In genomic region chr9:58268384-58269313, GRCm38 (mm10) we compare ENCODE assay signal across 10 mouse cellular contexts. TPM values are rescaled to one million over a fixed set of nuclear protein-coding genes. Genes with fewer than 3 reads are reported as not detected.
DNase-seq lines count a peak whose midpoint lies in the region; ATAC-seq and TF ChIP-seq lines count a peak whose summit lies in the region.
"Had no signal": no experiment of that assay in that cellular context is flagged by ENCODE, and none has a peak within 500 bp of the region (broad histone marks: within the 10 kb centered on the region; RNA-seq: fewer than 3 reads in every experiment).

No protein-coding gene starts in this region.

- 36% methylated on average over 12 of the region's 12 CpGs for WGBS in liver, embryonic 12.5 days (ENCODE audit: insufficient replicate concordance)
- 31% methylated on average over 12 of the region's 12 CpGs for WGBS in bone marrow, adult 2 months
- 47% methylated on average over 12 of the region's 12 CpGs for WGBS in lung, adult 2 months

- no peaks in the 10 kb centered on the region for H3K36me3 ChIP-seq in liver, embryonic 12.5 days
- H3K36me3 ChIP-seq: heart, embryonic 13.5 days; neural tube, embryonic 12.5 days had no signal

- ATAC-seq in liver, embryonic 12.5 days = no peak

- intact Hi-C loops in heart, postnatal 36 days (cut with DNase I) = loop anchor here (1.0 to 2.0 kb wide), 2 partner anchors 22 to 42 kb away; no protein-coding TSS in a partner anchor

- H3K4me1 ChIP-seq in liver, embryonic 12.5 days = peaks cover 25% of the 10 kb centered on the region
- H3K4me1 ChIP-seq in bone marrow, adult 2 months (ENCODE audit: control insufficient read depth, insufficient read depth, low read length) = peaks cover 7% of the 10 kb centered on the region
- peaks cover 3% of the 10 kb centered on the region for H3K4me1 ChIP-seq in lung, adult 2 months (ENCODE audit: control insufficient read depth, insufficient read depth, low read length)
- H3K4me1 ChIP-seq: neural tube, embryonic 12.5 days had no signal

- H3K9ac ChIP-seq in liver, embryonic 12.5 days = no peak overlapping the region
- H3K9ac ChIP-seq: heart, embryonic 13.5 days; neural tube, embryonic 12.5 days had no signal

- peak; percentile 50 to 84 for DNase-seq in adrenal gland, adult (ENCODE audit: inconsistent age in 2 of 2, low spot score in 1 of 2)
- no peak for DNase-seq in adrenal gland, adult 8-10 months
- DNase-seq in liver = peak; percentile 75
- peak; percentile 59 to 72 for DNase-seq in heart, postnatal 36 days
- peak; percentile 52 for DNase-seq in lung, adult 2 months
- peak; percentile 46 to 72 for DNase-seq in spleen, adult 18-20 months

- no peaks in the 10 kb centered on the region for H3K27me3 ChIP-seq in liver, embryonic 12.5 days (replicated peaks)
- H3K27me3 ChIP-seq: heart, embryonic 13.5 days; neural tube, embryonic 12.5 days had no signal

- no peaks in the 10 kb centered on the region for H3K9me3 ChIP-seq in liver, embryonic 12.5 days (replicated peaks)
- H3K9me3 ChIP-seq: heart, embryonic 13.5 days; neural tube, embryonic 12.5 days had no signal

- no peak overlapping the region for H3K4me3 ChIP-seq in liver, embryonic 12.5 days
- no peak overlapping the region for H3K4me3 ChIP-seq in bone marrow, adult 2 months (replicated peaks; ENCODE audit: control insufficient read depth, low read depth, low read length)
- no peak overlapping the region for H3K4me3 ChIP-seq in lung, adult 2 months (replicated peaks; ENCODE audit: extremely low read depth, low read depth, low read length)
- H3K4me3 ChIP-seq: heart, embryonic 13.5 days; neural tube, embryonic 12.5 days had no signal

- peak; percentile 63 for TF ChIP-seq CTCF in bone marrow, adult 2 months (IDR thresholded peaks at IDR 0.05; ENCODE audit: control insufficient read depth, insufficient read depth, low read length)
- peak; percentile 58 for TF ChIP-seq CTCF in lung, adult 2 months (IDR thresholded peaks at IDR 0.05; ENCODE audit: insufficient read depth, low read length)

- TF ChIP-seq POLR2A in bone marrow, adult 2 months (IDR thresholded peaks at IDR 0.05; ENCODE audit: borderline replicate concordance, control insufficient read depth, low read depth, low read length) = no peak
- TF ChIP-seq POLR2A in lung, adult 2 months (IDR thresholded peaks at IDR 0.05; ENCODE audit: borderline replicate concordance, extremely low read depth, low read depth, low read length) = no peak

- H3K27ac ChIP-seq in liver, embryonic 12.5 days = no peak overlapping the region
- H3K27ac ChIP-seq in bone marrow, adult 2 months (ENCODE audit: control insufficient read depth, insufficient read depth, low read depth, low read length, poor library complexity) = no peak overlapping the region
- H3K27ac ChIP-seq: heart, embryonic 13.5 days; neural tube, embryonic 12.5 days had no signal

- no peak overlapping the region for H3K4me2 ChIP-seq in liver, embryonic 12.5 days
- H3K4me2 ChIP-seq: heart, embryonic 13.5 days; neural tube, embryonic 12.5 days had no signal

RNA-seq across cellular contexts. Expression of gene Stoml1, which starts 15.7 kb away (rescaled TPM):
- total RNA-seq in adrenal gland, adult 8-10 months (2022) = 10 to 100 TPM; 19.9 to 32.9 (median 28.3) TPM
- 6.5 and 6.6 TPM in 2 replicates for polyA plus RNA-seq in liver, embryonic 12.5 days (2016; fragmentation: Nextera tagmentation; extraction: Ambion mirVana)
- 14.4 and 24.5 TPM in 2 replicates for polyA plus RNA-seq in bone marrow, adult 2 months (2011; ENCODE audit: insufficient read depth, insufficient read length, low replicate concordance, missing spikeins)
- total RNA-seq in heart, postnatal 36 days (2021) = 10 to 100 TPM; 10.2 to 10.4 TPM
- polyA plus RNA-seq in lung, adult 2 months (2012; rRNA removed) = 38.8 and 52.2 TPM in 2 replicates

RNA-seq across cellular contexts. Expression of gene Pml, which starts 19.1 kb away (rescaled TPM):
- 10 to 100 TPM; 23.4 to 45.6 (median 31.8) TPM for total RNA-seq in adrenal gland, adult 8-10 months (2022)
- polyA plus RNA-seq in liver, embryonic 12.5 days (2016; fragmentation: Nextera tagmentation; extraction: Ambion mirVana) = 24.4 and 26.5 TPM in 2 replicates
- polyA plus RNA-seq in bone marrow, adult 2 months (2011; ENCODE audit: insufficient read depth, insufficient read length, low replicate concordance, missing spikeins) = 48.3 and 92.4 TPM in 2 replicates
- total RNA-seq in heart, postnatal 36 days (2021) = 1 to 10 TPM; 8.3 to 9.5 TPM
- 24.0 and 29.6 TPM in 2 replicates for polyA plus RNA-seq in lung, adult 2 months (2012; rRNA removed)

RNA-seq across cellular contexts. Expression of gene Loxl1, which starts 44.3 kb away (rescaled TPM):
- 10 to 100 TPM; 20.4 to 28.6 (median 23.0) TPM for total RNA-seq in adrenal gland, adult 8-10 months (2022)
- polyA plus RNA-seq in liver, embryonic 12.5 days (2016; fragmentation: Nextera tagmentation; extraction: Ambion mirVana) = 3.7 and 5.1 TPM in 2 replicates
- polyA plus RNA-seq in bone marrow, adult 2 months (2011; ENCODE audit: insufficient read depth, insufficient read length, low replicate concordance, missing spikeins) = 4.0 and 5.2 TPM in 2 replicates
- 10 to 100 TPM; 29.6 TPM for total RNA-seq in heart, postnatal 36 days (2021)
- polyA plus RNA-seq in lung, adult 2 months (2012; rRNA removed) = 231 and 235 TPM in 2 replicates

Comparison
In these comparisons a context has a peak if more than half of its experiments do, and no peak if none do; other contexts are left out.
1. RNA of gene Loxl1, which starts 44.3 kb away (polyA plus RNA-seq): 231 to 235 TPM in lung, adult 2 months; 4.0 to 5.2 TPM in bone marrow, adult 2 months and 3.7 to 5.1 TPM in liver, embryonic 12.5 days; every median in the first group is over 10 times any median in the second.